Mouse (Mus musculus) adrenal gland, postnatal 4 days (tissue): ENCODE results near the gene Mboat7. TPM values are rescaled to one million over a fixed set of nuclear protein-coding genes. Genes with fewer than 3 reads are reported as not detected.

Source experiments
- DNase-seq, 2 experiments: peaks; one replicate each; pipeline ENCODE4 v3.0.0; 2021 to 2022; ENCODE audit warnings: low spot score in 2 of 2, mixed read lengths in 2 of 2
- microRNA-seq: library from miRNA; unstranded; fragments of <30 nt; microRNA quantifications from one replicate; pipeline ENCODE4 v1.2.0, GENCODE M21; 2021
- total RNA-seq, 2 experiments: library from RNA; stranded (reverse); gene quantifications; 2 replicates each; pipeline ENCODE4 v1.2.3; 2021

Mboat7 gene
- total RNA-seq, 2 experiments from 2014 or later: 67.0 to 68.6 TPM

GRCm38 (mm10) chr7:3644672-3645487 is 48.4 kb downstream of the Mboat7 start, which contains the start of gene Cnot3:
TSS of gene Cnot3 (plus strand) at chr7:3645268.
- DNase-seq: peak; percentile 94 to 96

DNA sequence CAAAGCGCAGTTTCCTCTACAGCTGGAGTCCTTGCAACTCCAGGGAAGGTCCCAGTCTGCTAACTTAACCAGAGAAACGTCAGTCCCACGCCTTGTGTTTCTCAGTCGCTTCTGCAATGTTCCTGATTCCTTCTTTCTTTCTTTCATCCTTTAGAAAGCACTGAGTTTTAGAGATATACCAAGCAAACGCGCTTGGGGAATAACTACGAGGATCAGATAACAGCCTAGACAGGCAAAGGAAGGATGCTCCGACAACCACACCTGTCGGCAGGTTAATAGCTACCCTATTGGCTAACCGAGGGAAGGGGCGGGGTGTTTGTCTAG is 49.0 kb downstream of the Mboat7 start:
- no peak for DNase-seq

- DNase-seq: no peak
These were observed 49.5 kb downstream of the Mboat7 start for GRCm38 (mm10) chr7:3643843-3644242.

GRCm38 (mm10) chr7:3643412-3643811 is 49.9 kb downstream of the Mboat7 start:
- no peak for DNase-seq

DNA sequence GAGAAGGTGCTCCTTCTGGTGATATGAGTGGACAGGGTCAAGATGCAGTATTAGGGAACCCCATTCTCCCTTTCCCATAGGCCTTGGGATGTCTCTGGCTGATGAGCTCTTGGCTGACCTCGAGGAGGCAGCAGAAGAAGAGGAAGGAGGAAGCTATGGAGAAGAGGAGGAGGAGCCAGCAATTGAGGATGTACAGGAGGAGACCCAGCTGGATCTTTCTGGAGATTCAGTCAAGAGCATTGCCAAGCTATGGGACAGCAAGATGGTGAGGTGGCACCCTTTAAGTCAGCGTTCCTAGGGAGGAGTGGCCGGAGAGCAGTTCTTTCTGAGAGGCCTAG is 62.9 kb downstream of the Mboat7 start:
- no peak for DNase-seq

DNA sequence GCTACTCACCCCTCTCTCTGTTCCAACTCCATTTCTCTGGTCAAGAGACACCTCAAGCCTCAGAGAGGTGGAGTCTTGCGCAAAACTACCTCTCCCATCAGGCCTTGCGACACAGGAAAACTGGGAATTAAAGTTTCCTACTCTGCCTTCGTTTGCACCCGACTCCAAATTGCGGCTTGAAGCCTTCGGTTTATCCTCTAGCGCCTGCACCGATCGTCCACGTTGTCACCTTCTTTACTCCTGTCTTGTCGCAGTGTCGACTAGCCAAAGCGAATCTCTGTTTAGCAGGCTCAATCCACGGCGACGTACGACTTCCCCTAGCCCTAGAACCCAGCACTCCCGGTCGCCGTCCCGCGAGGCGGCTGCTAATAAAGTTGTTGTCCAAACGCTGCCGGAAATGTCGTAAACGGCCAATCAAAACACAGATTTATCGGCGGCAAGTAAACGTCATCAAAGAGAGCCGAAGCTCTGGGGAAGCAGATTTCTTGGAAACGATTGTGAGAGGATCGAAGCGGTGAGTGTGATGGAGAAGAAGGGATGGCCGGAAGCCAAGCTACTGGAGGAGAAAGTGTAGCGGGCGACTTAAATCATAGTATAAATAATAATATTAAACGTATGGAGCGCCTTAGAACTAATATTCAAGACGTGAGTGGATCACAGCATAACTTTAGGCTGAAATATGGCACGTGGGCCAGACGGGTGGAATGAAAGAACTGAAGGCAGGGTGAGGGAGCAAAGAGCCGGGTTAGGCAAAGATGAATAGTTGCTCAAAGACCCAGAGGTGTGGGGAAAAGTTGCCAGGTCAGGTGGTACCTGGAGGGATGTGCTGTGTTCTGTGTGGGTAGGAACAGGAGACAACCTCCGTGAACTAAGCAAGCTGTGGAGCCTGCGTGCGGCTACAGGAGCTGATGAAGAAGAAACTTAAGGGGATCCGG is 63.5 kb downstream of the Mboat7 start, which contains the start of the genes Tfpt and Prpf31:
Tfpt (minus strand) TSS at position 387 of the 935 bp plus-strand sequence.
Prpf31 (plus strand) TSS at position 443 of the 935 bp plus-strand sequence.
- peak; percentile 74 to 80 for DNase-seq

DNA sequence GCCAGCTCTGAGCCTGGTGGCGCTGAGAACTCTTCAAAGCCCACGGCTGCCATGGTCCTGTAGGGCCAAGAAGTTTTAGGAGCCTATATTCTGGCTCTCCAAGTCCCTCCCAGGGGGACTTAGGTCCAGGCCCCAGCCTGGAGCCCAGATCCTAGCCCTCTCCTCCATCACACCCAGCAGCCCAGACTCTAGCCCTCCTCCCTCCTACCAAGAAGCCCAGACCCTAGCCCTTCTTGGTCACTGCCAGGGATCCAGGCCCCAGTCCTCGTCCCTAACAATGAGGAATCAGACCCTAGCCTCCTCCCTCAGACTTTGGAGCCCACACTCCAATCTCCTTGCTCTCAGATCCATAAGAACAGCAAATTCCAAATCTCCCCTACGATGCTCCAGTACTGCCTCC is 64.3 kb downstream of the Mboat7 start:
- no peak for DNase-seq

Small RNA genes within 50 kb of the gene (microRNA-seq; reads per million reads assigned to microRNA genes)
- gene Mir3572: 2.9 reads per million, percentile 5 among the genes with 10 or more reads in this experiment

Other genes starting within 250 kb of the Mboat7 start
- 1 to 10 TPM in 1 of 2 experiments, not detected in 1; 1.0 TPM for gene Tarm1, start 190.9 kb downstream of the Mboat7 start, total RNA-seq
- gene Oscar, start 77.4 kb downstream of the Mboat7 start, total RNA-seq: under 1 TPM; 0.28 TPM
- gene Ndufa3, start 76.2 kb downstream of the Mboat7 start, total RNA-seq: 100 to 1,000 TPM; 536 to 561 TPM
- 10 to 100 TPM; 31.8 to 35.5 TPM for gene Tfpt, start 63.6 kb downstream of the Mboat7 start, total RNA-seq
- gene Prpf31, start 63.5 kb downstream of the Mboat7 start, total RNA-seq: 10 to 100 TPM; 54.7 to 59.0 TPM
- gene Cnot3, start 48.3 kb downstream of the Mboat7 start, total RNA-seq: 10 to 100 TPM; 65.7 to 68.9 TPM
- 10 to 100 TPM in 1 of 2 experiments, 1 to 10 TPM in 1; 9.6 to 10.4 TPM for gene Leng1, start 27.7 kb downstream of the Mboat7 start, total RNA-seq
- 10 to 100 TPM; 11.4 to 17.7 TPM for gene Tmc4, start 16.0 kb downstream of the Mboat7 start, total RNA-seq
- gene Tsen34, start 660 bp downstream of the Mboat7 start, total RNA-seq: 100 to 1,000 TPM; 136 to 145 TPM
- 1,000 to 10,000 TPM; 1,269 to 1,279 TPM for gene Rps9, start 10.5 kb upstream of the Mboat7 start, total RNA-seq
- 1 to 10 TPM; 2.3 to 2.5 TPM for gene Pirb, start 26.9 kb upstream of the Mboat7 start, total RNA-seq
- 1 to 10 TPM in 1 of 2 experiments, under 1 TPM in 1; 0.59 to 1.0 TPM for gene Gm15448, start 132.2 kb upstream of the Mboat7 start, total RNA-seq
- gene Pira2, start 151.5 kb upstream of the Mboat7 start, total RNA-seq: under 1 TPM; 0.25 to 0.40 TPM
- gene Gm14548, start 204.6 kb upstream of the Mboat7 start, total RNA-seq: under 1 TPM in 1 of 2 experiments, not detected in 1; 0.56 TPM
- gene Lilra6, start 222.0 kb upstream of the Mboat7 start, total RNA-seq: under 1 TPM; 0.65 to 0.67 TPM